Mouse (Mus musculus) limb, embryonic 14.5 days (tissue): ENCODE results near the gene 1700029P11Rik. TPM values are rescaled to one million over a fixed set of nuclear protein-coding genes. Genes with fewer than 3 reads are reported as not detected.

Source experiments
- ATAC-seq: fragments of 200-750 bp; cut with Nextera tagmentation; 2 replicates; pipeline ENCODE4 v1.8.0; 2017; ENCODE audit warnings: low read depth, moderate number of reproducible peaks, moderate TSS enrichment; ENCODE audit not compliant: low FRiP score
- DNase-seq: peaks from one replicate; pipeline ENCODE4 v3.0.0-alpha.2; 2015; ENCODE audit warnings: low spot score
- H3K27ac ChIP-seq: fragments of 300-500 bp; sonication (generic); replicated peaks from 2 replicates; pipeline ENCODE4 v1.5.1; 2014; ENCODE audit warnings: low read depth, mild to moderate bottlenecking, low read length, moderate library complexity, mixed read lengths
- H3K27me3 ChIP-seq: fragments of 300-500 bp; sonication (generic); 2 replicates; pipeline ENCODE4 v1.6.1; 2014; ENCODE audit warnings: low read length, mixed read lengths; ENCODE audit not compliant: control insufficient read depth, insufficient read depth
- H3K36me3 ChIP-seq: fragments of 300-500 bp; sonication (generic); 2 replicates; pipeline ENCODE4 v1.6.1; 2014; ENCODE audit warnings: mild to moderate bottlenecking, low read length, moderate library complexity, mixed read lengths; ENCODE audit not compliant: control insufficient read depth, insufficient read depth
- H3K4me1 ChIP-seq: fragments of 300-500 bp; sonication (generic); 2 replicates; pipeline ENCODE4 v1.6.1; 2014; ENCODE audit warnings: antibody characterized with exemption, low read length, mixed read lengths; ENCODE audit not compliant: control insufficient read depth, insufficient read depth
- H3K4me2 ChIP-seq: fragments of 300-500 bp; sonication (generic); replicated peaks from 2 replicates; pipeline ENCODE4 v1.6.1; 2014; ENCODE audit warnings: low read depth, mild to moderate bottlenecking, low read length, moderate library complexity; ENCODE audit not compliant: severe bottlenecking
- H3K4me3 ChIP-seq: fragments of 300-500 bp; sonication (generic); replicated peaks from 2 replicates; pipeline ENCODE4 v1.5.1; 2014; ENCODE audit warnings: low read length
- H3K9ac ChIP-seq: fragments of 300-500 bp; sonication (generic); 2 replicates; pipeline ENCODE4 v1.6.1; 2014; ENCODE audit warnings: mild to moderate bottlenecking, low read depth, low read length, moderate library complexity; ENCODE audit not compliant: severe bottlenecking
- H3K9me3 ChIP-seq: fragments of 300-500 bp; sonication (generic); 2 replicates; pipeline ENCODE4 v1.6.1; 2016; ENCODE audit warnings: low read length; ENCODE audit not compliant: control insufficient read depth
- POLR2A ChIP-seq: fragments of 200-500 bp; IDR thresholded peaks from 2 replicates; pipeline ENCODE4 v1.8.0; 2012; ENCODE audit warnings: inconsistent platforms, mild to moderate bottlenecking, moderate library complexity, borderline replicate concordance; ENCODE audit not compliant: insufficient read depth, insufficient read length; ENCODE audit errors: extremely low read depth
- WGBS: fragments of 180-500 bp; shearing (Covaris S2); extraction: QIAGEN DNeasy Blood & Tissue Kit; methylation state at CpG from one replicate; pipeline ENCODE4 v1.1.7; 2014; 5-methylcytosine and 5-hydroxymethylcytosine counted together
- polyA plus RNA-seq, 2 experiments: library from polyadenylated mRNA; depleted of rRNA in 1 of 2; stranded (reverse) in 1 of 2; unstranded in 1 of 2; fragments of >200 nt; fragmentation: Nextera tagmentation in 1 of 2; extraction: Ambion mirVana in 1 of 2; gene quantifications; 2 replicates each; pipeline versions ENCODE4 v1.2.1 to v1.2.3; 2012 to 2014

1700029P11Rik gene
- polyA plus RNA-seq, 2 experiments = not detected

GRCm38 (mm10) chr15:82016101-82016808 lies 35.9 kb downstream of the 1700029P11Rik start:
- WGBS = 2% methylated on average over 52 of the region's 53 CpGs
- peak; percentile 66; the same call in 1 of the 2 replicates for TF ChIP-seq POLR2A
- H3K4me3 ChIP-seq = peak overlapping the region; percentile 94
- peak overlapping the region; percentile 80 for H3K4me2 ChIP-seq
- H3K27me3 ChIP-seq = no peaks in the 10 kb centered on the region
- no peaks in the 10 kb centered on the region for H3K9me3 ChIP-seq
- peaks cover 10% of the 10 kb centered on the region; the same call in 1 of the 2 replicates for H3K4me1 ChIP-seq
- H3K9ac ChIP-seq = peak overlapping the region; percentile 72
- H3K27ac ChIP-seq = peak overlapping the region; percentile 52
- peaks cover 23% of the 10 kb centered on the region for H3K36me3 ChIP-seq
- ATAC-seq = peak; percentile 98
- peak; percentile 98 for DNase-seq

GRCm38 (mm10) chr15:82016830-82017229 lies 36.5 kb downstream of the 1700029P11Rik start:
- peak overlapping the region; percentile 49 for H3K9ac ChIP-seq
- ATAC-seq (no peak), DNase-seq (no peak)
- TF ChIP-seq POLR2A = no peak
- 16% methylated on average over 6 of the region's 6 CpGs for WGBS
- H3K4me3 ChIP-seq = peak overlapping the region; percentile 94
- peak overlapping the region; percentile 80 for H3K4me2 ChIP-seq
- H3K27ac ChIP-seq = no peak overlapping the region
- no peaks in the 10 kb centered on the region for H3K9me3 ChIP-seq
- H3K4me1 ChIP-seq = peaks cover 10% of the 10 kb centered on the region; the same call in 1 of the 2 replicates
- peaks cover 27% of the 10 kb centered on the region for H3K36me3 ChIP-seq
- no peaks in the 10 kb centered on the region for H3K27me3 ChIP-seq

GRCm38 (mm10) chr15:82017461-82017860 lies 37.1 kb downstream of the 1700029P11Rik start:
- ATAC-seq (no peak), DNase-seq (no peak)
- Histone ChIP-seq H3K4me2 (no peak overlapping the region), H3K4me3 (no peak overlapping the region), H3K27me3 (no peaks in the 10 kb centered on the region), H3K9me3 (no peaks in the 10 kb centered on the region), H3K9ac (no peak overlapping the region), H3K4me1 (peaks cover 10% of the 10 kb centered on the region; the same call in 1 of the 2 replicates), H3K36me3 (peaks cover 27% of the 10 kb centered on the region), H3K27ac (no peak overlapping the region)
- 65% methylated on average over 4 of the region's 4 CpGs for WGBS
- no peak for TF ChIP-seq POLR2A

- no peak for DNase-seq
- Histone ChIP-seq H3K4me1 (peaks cover 10% of the 10 kb centered on the region; the same call in 1 of the 2 replicates), H3K27ac (no peak overlapping the region), H3K9ac (no peak overlapping the region), H3K36me3 (peaks cover 45% of the 10 kb centered on the region), H3K27me3 (no peaks in the 10 kb centered on the region), H3K4me2 (no peak overlapping the region), H3K4me3 (no peak overlapping the region), H3K9me3 (no peaks in the 10 kb centered on the region)
- ATAC-seq = no peak
- no peak for TF ChIP-seq POLR2A
- WGBS = 85% methylated on average over 3 of the region's 3 CpGs
These were observed 38.9 kb downstream of the 1700029P11Rik start for GRCm38 (mm10) chr15:82019288-82019687.

- DNase-seq = no peak
- H3K4me2 ChIP-seq = no peak overlapping the region
- H3K36me3 ChIP-seq = peaks cover 77% of the 10 kb centered on the region
- no peak overlapping the region for H3K9ac ChIP-seq
- no peaks in the 10 kb centered on the region for H3K4me1 ChIP-seq
- H3K4me3 ChIP-seq = no peak overlapping the region
- H3K9me3 ChIP-seq = no peaks in the 10 kb centered on the region
- H3K27ac ChIP-seq = no peak overlapping the region
- ATAC-seq = no peak
- no peaks in the 10 kb centered on the region for H3K27me3 ChIP-seq
- WGBS = 93% methylated on average over 13 of the region's 13 CpGs
- TF ChIP-seq POLR2A = no peak
These were observed 42.3 kb downstream of the 1700029P11Rik start for GRCm38 (mm10) chr15:82022535-82023088.
